Mouse (Mus musculus): ENCODE measurements around the gene Ctnna3.

Ctnna3 gene

GRCm38 (mm10) chr10:63488346-63488745 is 58.4 kb downstream of the Ctnna3 start:
- DNase-seq (ENCODE audit: low spot score in 2 of 2): no peak

- DNase-seq (ENCODE audit: low spot score in 2 of 2): no peak
These were observed 94.1 kb downstream of the Ctnna3 start for GRCm38 (mm10) chr10:63523956-63524355.

GRCm38 (mm10) chr10:63526027-63526426 is 96.1 kb downstream of the Ctnna3 start:
- DNase-seq (ENCODE audit: low spot score in 2 of 2): no peak

- DNase-seq (ENCODE audit: low spot score in 2 of 2): no peak
These were observed 102.5 kb downstream of the Ctnna3 start for GRCm38 (mm10) chr10:63532381-63532780.

GRCm38 (mm10) chr10:63541754-63542153 is 111.9 kb downstream of the Ctnna3 start:
- DNase-seq (ENCODE audit: low spot score in 2 of 2): no peak

GRCm38 (mm10) chr10:63542493-63542892 is 112.6 kb downstream of the Ctnna3 start:
- no peak for DNase-seq (ENCODE audit: low spot score in 2 of 2)

- DNase-seq (ENCODE audit: low spot score in 2 of 2): no peak
These were observed 136.8 kb downstream of the Ctnna3 start for GRCm38 (mm10) chr10:63566691-63567090.

GRCm38 (mm10) chr10:63571561-63571960 is 141.7 kb downstream of the Ctnna3 start:
- no peak for DNase-seq (ENCODE audit: low spot score in 2 of 2)

GRCm38 (mm10) chr10:63572866-63573265 is 143.0 kb downstream of the Ctnna3 start:
- no peak for DNase-seq (ENCODE audit: low spot score in 2 of 2)

- DNase-seq (ENCODE audit: low spot score in 2 of 2): no peak
These were observed 144.3 kb downstream of the Ctnna3 start for GRCm38 (mm10) chr10:63574100-63574609.

GRCm38 (mm10) chr10:63582608-63583007 is 152.7 kb downstream of the Ctnna3 start:
- DNase-seq (ENCODE audit: low spot score in 2 of 2): peak; percentile 29 to 34

- DNase-seq (ENCODE audit: low spot score in 2 of 2): no peak
These were observed 154.0 kb downstream of the Ctnna3 start for GRCm38 (mm10) chr10:63583798-63584374.

GRCm38 (mm10) chr10:63599417-63599816 is 169.5 kb downstream of the Ctnna3 start:
- no peak for DNase-seq (ENCODE audit: low spot score in 2 of 2)

- no peak for DNase-seq (ENCODE audit: low spot score in 2 of 2)
These were observed 171.3 kb downstream of the Ctnna3 start for GRCm38 (mm10) chr10:63601206-63601605.

- DNase-seq (ENCODE audit: low spot score in 2 of 2): no peak
These were observed 198.6 kb downstream of the Ctnna3 start for GRCm38 (mm10) chr10:63628546-63628945.

GRCm38 (mm10) chr10:63633915-63634314 is 204.0 kb downstream of the Ctnna3 start:
- no peak for DNase-seq (ENCODE audit: low spot score in 2 of 2)

GRCm38 (mm10) chr10:63637987-63638386 is 208.1 kb downstream of the Ctnna3 start:
- DNase-seq (ENCODE audit: low spot score in 2 of 2): no peak

- DNase-seq (ENCODE audit: low spot score in 2 of 2): no peak
These were observed 217.4 kb downstream of the Ctnna3 start for GRCm38 (mm10) chr10:63647300-63647699.

GRCm38 (mm10) chr10:63650307-63650706 is 220.4 kb downstream of the Ctnna3 start:
- DNase-seq (ENCODE audit: low spot score in 2 of 2): no peak

- DNase-seq (ENCODE audit: low spot score in 2 of 2): no peak
These were observed 223.0 kb downstream of the Ctnna3 start for GRCm38 (mm10) chr10:63652887-63653286.

- no peak for DNase-seq (ENCODE audit: low spot score in 2 of 2)
These were observed 223.7 kb downstream of the Ctnna3 start for GRCm38 (mm10) chr10:63653571-63653970.

- no peak for DNase-seq (ENCODE audit: low spot score in 2 of 2)
These were observed 224.7 kb downstream of the Ctnna3 start for GRCm38 (mm10) chr10:63654560-63654959.

- DNase-seq (ENCODE audit: low spot score in 2 of 2): no peak
These were observed 246.4 kb downstream of the Ctnna3 start for GRCm38 (mm10) chr10:63676343-63676742.

- DNase-seq (ENCODE audit: low spot score in 2 of 2): no peak
These were observed 259.3 kb downstream of the Ctnna3 start for GRCm38 (mm10) chr10:63689233-63689632.

Data from natural killer cell, adult 2 months (primary cell).